Mouse (Mus musculus) heart, adult 2 months (tissue): Measurements from ENCODE around the gene Nrg3. TPM values are rescaled to one million over a fixed set of nuclear protein-coding genes. Genes with fewer than 3 reads are reported as not detected.

Experiments
- DNase-seq, 2 experiments: peaks; one replicate each; pipeline ENCODE4 v3.0.0; 2021
- H3K27ac ChIP-seq: fragments of 200-600 bp; 2 replicates; pipeline ENCODE4 v1.8.1; 2022
- H3K27me3 ChIP-seq: fragments of 200-500 bp; 2 replicates; pipeline ENCODE4 v1.6.1; 2012; ENCODE audit warnings: mild to moderate bottlenecking, low read length, inconsistent platforms, mixed read lengths; ENCODE audit not compliant: control insufficient read depth, insufficient read depth
- H3K36me3 ChIP-seq: fragments of 200-500 bp; 2 replicates; pipeline ENCODE4 v1.6.1; 2012; ENCODE audit warnings: low read length, inconsistent platforms; ENCODE audit not compliant: control insufficient read depth, insufficient read depth
- H3K4me1 ChIP-seq: fragments of 200-500 bp; 2 replicates; pipeline ENCODE4 v1.6.1; 2011; ENCODE audit warnings: low read length; ENCODE audit not compliant: control insufficient read depth, insufficient read depth
- H3K4me3 ChIP-seq: fragments of 200-600 bp; 2 replicates; pipeline ENCODE4 v1.8.1; 2022
- H3K79me2 ChIP-seq: fragments of 200-500 bp; replicated peaks from 2 replicates; pipeline ENCODE4 v1.6.1; 2012; ENCODE audit warnings: mild to moderate bottlenecking, inconsistent platforms, low read length, moderate library complexity, mixed read lengths; ENCODE audit not compliant: control insufficient read depth, insufficient read depth
- H3K9ac ChIP-seq: fragments of 200-500 bp; 2 replicates; pipeline ENCODE4 v1.6.1; 2012; ENCODE audit warnings: low read depth, mild to moderate bottlenecking, control low read depth, inconsistent platforms, low read length, mixed read lengths
- CTCF ChIP-seq: fragments of 200-600 bp; IDR thresholded peaks from 2 replicates; pipeline ENCODE4 v1.8.1; 2022; ENCODE audit warnings: antibody characterized with exemption, mild to moderate bottlenecking, moderate library complexity
- EP300 ChIP-seq: fragments of 200-500 bp; IDR thresholded peaks from 2 replicates; pipeline ENCODE4 v1.6.1; 2011; ENCODE audit warnings: low read depth, low read length, control low read depth; ENCODE audit not compliant: insufficient read depth
- POLR2A ChIP-seq: fragments of 200-500 bp; IDR thresholded peaks from 2 replicates; pipeline ENCODE4 v1.6.1; 2011; ENCODE audit warnings: mild to moderate bottlenecking, low read depth, low read length, control low read depth; ENCODE audit not compliant: insufficient read depth
- WGBS: fragments of 180-500 bp; shearing (Covaris S2); methylation state at CpG from one replicate; pipeline ENCODE4 v1.1.7; 2018; 5-methylcytosine and 5-hydroxymethylcytosine counted together
- intact Hi-C: fragments of 180-260 bp; cut with DNase I; formaldehyde crosslinking; loops from one replicate; pipeline ENCODE4 v1.15.1; 2025
- polyA plus RNA-seq: library from polyadenylated mRNA; depleted of rRNA; stranded (reverse); fragments of >200 nt; gene quantifications from 2 replicates; pipeline ENCODE4 v1.2.3, GENCODE M21; 2012
- total RNA-seq, 2 experiments: library from RNA; stranded (reverse); gene quantifications; 2 replicates each; pipeline ENCODE4 v1.2.3; 2021

Nrg3 gene
- total and polyA plus RNA-seq, 3 experiments = 0.04 TPM; not detected in 2

- TF ChIP-seq POLR2A (no peak), CTCF (no peak), EP300 (no peak)
- no peak overlapping the region for H3K4me3 ChIP-seq
- H3K27ac ChIP-seq = no peak overlapping the region
- H3K9ac ChIP-seq = no peak overlapping the region
- H3K36me3 ChIP-seq = no peaks in the 10 kb centered on the region
- H3K4me1 ChIP-seq = no peaks in the 10 kb centered on the region
- H3K27me3 ChIP-seq = no peaks in the 10 kb centered on the region
- intact Hi-C loops = no loop called here
- H3K79me2 ChIP-seq = no peaks in the 10 kb centered on the region
- WGBS = 75% methylated on average over 1 of the region's 1 CpGs
- DNase-seq = no peak
Measured at GRCm38 (mm10) chr14:38594297-38594696, 878.6 kb downstream of the Nrg3 start.

- WGBS = 69% methylated on average over 3 of the region's 3 CpGs
- no peak overlapping the region for H3K27ac ChIP-seq
Measured at GRCm38 (mm10) chr14:38576796-38577195, 896.1 kb downstream of the Nrg3 start.

GRCm38 (mm10) chr14:38568184-38568583 is 904.7 kb downstream of the Nrg3 start:
- TF ChIP-seq POLR2A = no peak
- no peak for TF ChIP-seq EP300
- TF ChIP-seq CTCF = no peak
- no peaks in the 10 kb centered on the region for H3K27me3 ChIP-seq
- DNase-seq = no peak
- 49% methylated on average over 1 of the region's 1 CpGs for WGBS
- no peak overlapping the region for H3K27ac ChIP-seq
- H3K4me1 ChIP-seq = no peaks in the 10 kb centered on the region
- no peak overlapping the region for H3K9ac ChIP-seq
- H3K4me3 ChIP-seq = no peak overlapping the region
- intact Hi-C loops = no loop called here
- no peaks in the 10 kb centered on the region for H3K36me3 ChIP-seq
- H3K79me2 ChIP-seq = no peaks in the 10 kb centered on the region

More at GRCm38 (mm10) chr14:38576796-38577195, 896.1 kb downstream of the Nrg3 start:
- Histone ChIP-seq H3K27me3 (no peaks in the 10 kb centered on the region), H3K36me3 (no peaks in the 10 kb centered on the region), H3K9ac (no peak overlapping the region), H3K4me3 (no peak overlapping the region), H3K79me2 (no peaks in the 10 kb centered on the region), H3K4me1 (no peaks in the 10 kb centered on the region)
- DNase-seq = no peak
- intact Hi-C loops = no loop called here
- TF ChIP-seq POLR2A (no peak), EP300 (no peak), CTCF (no peak)

- Histone ChIP-seq H3K4me3 (no peak overlapping the region), H3K36me3 (no peaks in the 10 kb centered on the region), H3K9ac (no peak overlapping the region), H3K27me3 (no peaks in the 10 kb centered on the region), H3K27ac (no peak overlapping the region), H3K4me1 (no peaks in the 10 kb centered on the region), H3K79me2 (no peaks in the 10 kb centered on the region)
- no peak for DNase-seq
- 78% methylated on average over 3 of the region's 3 CpGs for WGBS
- intact Hi-C loops = no loop called here
- no peak for TF ChIP-seq POLR2A
- no peak for TF ChIP-seq EP300
- TF ChIP-seq CTCF = no peak
Measured at GRCm38 (mm10) chr14:38566182-38566581, 906.7 kb downstream of the Nrg3 start.

- no peaks in the 10 kb centered on the region for H3K27me3 ChIP-seq
- 64% methylated on average over 1 of the region's 1 CpGs for WGBS
- H3K27ac ChIP-seq = no peak overlapping the region
- no peaks in the 10 kb centered on the region for H3K36me3 ChIP-seq
- no peak for DNase-seq
- H3K79me2 ChIP-seq = no peaks in the 10 kb centered on the region
- H3K9ac ChIP-seq = no peak overlapping the region
- no peak overlapping the region for H3K4me3 ChIP-seq
- no peaks in the 10 kb centered on the region for H3K4me1 ChIP-seq
- no peak for TF ChIP-seq CTCF
- no peak for TF ChIP-seq POLR2A
- TF ChIP-seq EP300 = no peak
- intact Hi-C loops = no loop called here
Measured at GRCm38 (mm10) chr14:38554636-38555035, 918.3 kb downstream of the Nrg3 start.

DNA sequence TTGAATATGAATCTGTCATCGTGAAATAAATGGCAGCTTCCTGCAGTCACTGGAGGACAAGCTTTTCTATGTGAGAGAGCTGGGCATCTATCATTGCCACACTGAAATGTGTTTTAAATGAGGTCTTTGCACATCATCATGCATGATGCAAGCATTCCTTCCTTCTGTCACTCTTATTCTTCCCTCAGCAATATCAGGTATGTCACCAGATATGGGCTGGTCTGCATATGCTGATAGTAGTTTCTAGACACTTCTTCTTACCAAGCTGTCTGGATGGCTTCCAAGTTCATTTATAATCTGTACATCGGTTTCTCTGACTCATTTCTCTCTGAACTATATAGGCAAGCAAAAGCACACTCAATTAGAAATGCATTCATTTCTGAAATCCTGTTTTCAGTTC is 925.6 kb downstream of the Nrg3 start:
- no peaks in the 10 kb centered on the region for H3K27me3 ChIP-seq
- DNase-seq = no peak
- no peak for TF ChIP-seq POLR2A
- H3K4me3 ChIP-seq = no peak overlapping the region
- no peaks in the 10 kb centered on the region for H3K4me1 ChIP-seq
- H3K27ac ChIP-seq = no peak overlapping the region
- 51% methylated on average over 2 of the region's 2 CpGs for WGBS
- no peak overlapping the region for H3K9ac ChIP-seq
- no peaks in the 10 kb centered on the region for H3K36me3 ChIP-seq
- no peaks in the 10 kb centered on the region for H3K79me2 ChIP-seq
- intact Hi-C loops = no loop called here
